Mouse (Mus musculus) spleen, postnatal 10 days (tissue): ENCODE measurements around the gene Pspn.
A peak's percentile ranks its signal among the peaks of the same experiment; 100 is the strongest.

Experiments used
- DNase-seq, 2 experiments: peaks; one replicate each; pipeline ENCODE4 v3.0.0; 2021 to 2022; ENCODE audit warnings: low spot score in 2 of 2

Gene Pspn

GRCm38 (mm10) chr17:56996506-56996905 lies 3.3 kb downstream of the Pspn start:
- DNase-seq = no peak

GRCm38 (mm10) chr17:56995046-56995445 lies 4.8 kb downstream of the Pspn start:
- DNase-seq = no peak

- peak in 1 of 2 experiments; percentile 12 for DNase-seq
These were observed 8.9 kb downstream of the Pspn start for GRCm38 (mm10) chr17:56990966-56991365.

- DNase-seq = peak; percentile 87 to 98
These were observed 9.6 kb downstream of the Pspn start, which contains the start of gene Clpp for GRCm38 (mm10) chr17:56990115-56990746. Gene Clpp (plus strand): TSS chr17:56990305.

GRCm38 (mm10) chr17:56989467-56990114 lies 10.2 kb downstream of the Pspn start:
- DNase-seq = peak in 1 of 2 experiments; percentile 33

- DNase-seq = peak in 1 of 2 experiments; percentile 12
These were observed 10.8 kb downstream of the Pspn start for GRCm38 (mm10) chr17:56988921-56989430.

- DNase-seq = peak in 1 of 2 experiments; percentile 20
These were observed 11.4 kb downstream of the Pspn start for GRCm38 (mm10) chr17:56988441-56988840.

- peak in 1 of 2 experiments; percentile 4 for DNase-seq
These were observed 13.6 kb downstream of the Pspn start for GRCm38 (mm10) chr17:56986105-56986805.

- peak in 1 of 2 experiments; percentile 2 for DNase-seq
These were observed 14.2 kb downstream of the Pspn start for GRCm38 (mm10) chr17:56985656-56986055.

- DNase-seq = no peak
These were observed 14.9 kb downstream of the Pspn start for GRCm38 (mm10) chr17:56984886-56985285.

GRCm38 (mm10) chr17:56982013-56982412 lies 17.8 kb downstream of the Pspn start, which contains the start of gene Acer1:
Gene Acer1 (minus strand): TSS chr17:56982126.
- no peak for DNase-seq

- no peak for DNase-seq
These were observed 18.8 kb downstream of the Pspn start for GRCm38 (mm10) chr17:56981049-56981448.

GRCm38 (mm10) chr17:56979524-56979923 lies 20.3 kb downstream of the Pspn start:
- DNase-seq = no peak

GRCm38 (mm10) chr17:56976531-56977390 lies 23.1 kb downstream of the Pspn start:
- no peak for DNase-seq

- DNase-seq = no peak
These were observed 24.4 kb downstream of the Pspn start for GRCm38 (mm10) chr17:56975391-56975790.

- DNase-seq = no peak
These were observed 25.0 kb downstream of the Pspn start for GRCm38 (mm10) chr17:56974708-56975240.

- no peak for DNase-seq
These were observed 25.7 kb downstream of the Pspn start for GRCm38 (mm10) chr17:56973956-56974707.

- DNase-seq = no peak
These were observed 29.7 kb downstream of the Pspn start for GRCm38 (mm10) chr17:56970081-56970480.

GRCm38 (mm10) chr17:56969321-56969720 lies 30.5 kb downstream of the Pspn start:
- no peak for DNase-seq

GRCm38 (mm10) chr17:56963646-56964045 lies 36.2 kb downstream of the Pspn start:
- DNase-seq = no peak
